16 mouse cellular contexts compared by ENCODE assay signal in genomic region chr4:39199152-39199551, GRCm38 (mm10).
DNase-seq lines count a peak whose midpoint lies in the region.
"Had no signal": no experiment of that assay in that cellular context is flagged by ENCODE, and none has a peak within 500 bp of the region (broad histone marks: within the 10 kb centered on the region; RNA-seq: fewer than 3 reads in every experiment).

No protein-coding gene starts in this region.

- intact Hi-C loops in left cerebral cortex, postnatal 25 days (cut with DNase I) = loop anchor here (2.0 to 10.0 kb wide), 5 partner anchors 93 to 904 kb away; no protein-coding TSS in a partner anchor

- peak; percentile 7 to 9 for DNase-seq in layer of hippocampus, adult 8-10 months (ENCODE audit: low spot score in 2 of 2)
- DNase-seq in layer of hippocampus, adult 11-12 months (ENCODE audit: low spot score) = no peak
- DNase-seq in frontal cortex, postnatal 36 days (ENCODE audit: low spot score in 2 of 2) = peak; percentile 39 to 87
- peak; percentile 51 to 95 for DNase-seq in left cerebral cortex, postnatal 25 days (ENCODE audit: low spot score in 2 of 2)
- DNase-seq in right cerebral cortex, postnatal 36 days (ENCODE audit: low spot score in 2 of 2) = peak; percentile 44 to 86
- no peak for DNase-seq in adrenal gland, postnatal 10 days
- no peak for DNase-seq in spleen, postnatal 36 days (ENCODE audit: low spot score in 2 of 2)
- no peak for DNase-seq in Muller cell, postnatal 12 days (ENCODE audit: inconsistent ontology term)
- DNase-seq: adrenal gland, postnatal 25 days; cerebellum, adult 11 months; cerebellum, postnatal 10 days; gastrocnemius, adult 2 months; kidney, adult 9 months; kidney, postnatal 36 days; liver, postnatal 0 days; thymus, adult 2 months had no signal

Comparison
In these comparisons a context has a peak if more than half of its experiments do, and no peak if none do; other contexts are left out.
1. DNase-seq: peak in layer of hippocampus, adult 8-10 months (2 of 2), frontal cortex, postnatal 36 days (2 of 2), left cerebral cortex, postnatal 25 days (2 of 2) and right cerebral cortex, postnatal 36 days (2 of 2); none in layer of hippocampus, adult 11-12 months (single experiment), adrenal gland, postnatal 10 days (single experiment), spleen, postnatal 36 days (0 of 2) and Muller cell, postnatal 12 days (single experiment).